Mouse (Mus musculus): Measurements from ENCODE around the gene Jph2.
A peak's percentile ranks its signal among the peaks of the same experiment; 100 is the strongest.
"Not testable (repeated sequence)": the region's sequence is repeated elsewhere in the genome, so short reads cannot be mapped to it uniquely, and the experiment has no call there.

Gene Jph2

GRCm38 (mm10) chr2:163417830-163418229 lies 20.0 kb upstream of the Jph2 start:
- H3K4me3 ChIP-seq (replicated peaks; ENCODE audit: low read length), result peak overlapping the region; percentile 97
- no peaks in the 10 kb centered on the region for H3K27me3 ChIP-seq (ENCODE audit: insufficient read depth, low read length)

GRCm38 (mm10) chr2:163417026-163417425 lies 19.2 kb upstream of the Jph2 start:
- Histone ChIP-seq H3K36me3 (ENCODE audit: insufficient read depth, low read length) (peaks cover 48% of the 10 kb centered on the region), H3K4me3 (replicated peaks; ENCODE audit: low read length) (no peak overlapping the region), H3K27me3 (ENCODE audit: insufficient read depth, low read length) (no peaks in the 10 kb centered on the region), H3K9me3 (ENCODE audit: low read length) (no peaks in the 10 kb centered on the region), H3K4me1 (replicated peaks; ENCODE audit: low read depth, low read length) (peaks cover 42% of the 10 kb centered on the region)
- TF ChIP-seq CTCF (conservative IDR thresholded peaks at IDR 0.05; ENCODE audit: low read length) (no peak), POU5F1 (IDR thresholded peaks at IDR 0.05; ENCODE audit: borderline replicate concordance, low read length) (no peak), NANOG (IDR thresholded peaks at IDR 0.05; ENCODE audit: borderline replicate concordance, low read length) (no peak)

More at GRCm38 (mm10) chr2:163417830-163418229, 20.0 kb upstream of the Jph2 start:
- peaks cover 45% of the 10 kb centered on the region for H3K36me3 ChIP-seq (ENCODE audit: insufficient read depth, low read length)
- no peaks in the 10 kb centered on the region for H3K9me3 ChIP-seq (ENCODE audit: low read length)
- peaks cover 47% of the 10 kb centered on the region for H3K4me1 ChIP-seq (replicated peaks; ENCODE audit: low read depth, low read length)
- no peak for TF ChIP-seq POU5F1 (IDR thresholded peaks at IDR 0.05; ENCODE audit: borderline replicate concordance, low read length)
- no peak for TF ChIP-seq NANOG (IDR thresholded peaks at IDR 0.05; ENCODE audit: borderline replicate concordance, low read length)
- TF ChIP-seq CTCF (conservative IDR thresholded peaks at IDR 0.05; ENCODE audit: low read length), result no peak

GRCm38 (mm10) chr2:163412846-163413590 lies 15.2 kb upstream of the Jph2 start:
- Histone ChIP-seq H3K36me3 (ENCODE audit: insufficient read depth, low read length) (peaks cover 78% of the 10 kb centered on the region), H3K9me3 (ENCODE audit: low read length) (no peaks in the 10 kb centered on the region), H3K4me3 (replicated peaks; ENCODE audit: low read length) (no peak overlapping the region), H3K27me3 (ENCODE audit: insufficient read depth, low read length) (no peaks in the 10 kb centered on the region), H3K4me1 (replicated peaks; ENCODE audit: low read depth, low read length) (peaks cover 22% of the 10 kb centered on the region)
- TF ChIP-seq CTCF (conservative IDR thresholded peaks at IDR 0.05; ENCODE audit: low read length), result no peak
- no peak for TF ChIP-seq NANOG (IDR thresholded peaks at IDR 0.05; ENCODE audit: borderline replicate concordance, low read length)
- no peak for TF ChIP-seq POU5F1 (IDR thresholded peaks at IDR 0.05; ENCODE audit: borderline replicate concordance, low read length)

- no peak for TF ChIP-seq CTCF (conservative IDR thresholded peaks at IDR 0.05; ENCODE audit: low read length)
- no peak for TF ChIP-seq POU5F1 (IDR thresholded peaks at IDR 0.05; ENCODE audit: borderline replicate concordance, low read length)
- TF ChIP-seq NANOG (IDR thresholded peaks at IDR 0.05; ENCODE audit: borderline replicate concordance, low read length), result no peak
- peaks cover 16% of the 10 kb centered on the region for H3K4me1 ChIP-seq (replicated peaks; ENCODE audit: low read depth, low read length)
- H3K27me3 ChIP-seq (ENCODE audit: insufficient read depth, low read length), result no peaks in the 10 kb centered on the region
- H3K4me3 ChIP-seq (replicated peaks; ENCODE audit: low read length), result no peak overlapping the region
- H3K36me3 ChIP-seq (ENCODE audit: insufficient read depth, low read length), result peaks cover 84% of the 10 kb centered on the region
- H3K9me3 ChIP-seq (ENCODE audit: low read length), result no peaks in the 10 kb centered on the region
These were observed 14.6 kb upstream of the Jph2 start for GRCm38 (mm10) chr2:163412419-163412818.

GRCm38 (mm10) chr2:163411840-163412239 lies 14.0 kb upstream of the Jph2 start:
- TF ChIP-seq NANOG (IDR thresholded peaks at IDR 0.05; ENCODE audit: borderline replicate concordance, low read length) (no peak), CTCF (conservative IDR thresholded peaks at IDR 0.05; ENCODE audit: low read length) (no peak), POU5F1 (IDR thresholded peaks at IDR 0.05; ENCODE audit: borderline replicate concordance, low read length) (no peak)
- H3K9me3 ChIP-seq (ENCODE audit: low read length), result no peaks in the 10 kb centered on the region
- H3K4me3 ChIP-seq (replicated peaks; ENCODE audit: low read length), result no peak overlapping the region
- H3K27me3 ChIP-seq (ENCODE audit: insufficient read depth, low read length), result no peaks in the 10 kb centered on the region
- peaks cover 10% of the 10 kb centered on the region for H3K4me1 ChIP-seq (replicated peaks; ENCODE audit: low read depth, low read length)
- peaks cover 90% of the 10 kb centered on the region for H3K36me3 ChIP-seq (ENCODE audit: insufficient read depth, low read length)

- H3K4me3 ChIP-seq (replicated peaks; ENCODE audit: low read length), result not testable (repeated sequence)
These were observed 13.6 kb upstream of the Jph2 start for GRCm38 (mm10) chr2:163411344-163411743.

GRCm38 (mm10) chr2:163410211-163410610 lies 12.4 kb upstream of the Jph2 start:
- Histone ChIP-seq H3K27me3 (ENCODE audit: insufficient read depth, low read length) (no peaks in the 10 kb centered on the region), H3K9me3 (ENCODE audit: low read length) (no peaks in the 10 kb centered on the region), H3K36me3 (ENCODE audit: insufficient read depth, low read length) (peaks cover 88% of the 10 kb centered on the region), H3K4me3 (replicated peaks; ENCODE audit: low read length) (no peak overlapping the region), H3K4me1 (replicated peaks; ENCODE audit: low read depth, low read length) (peaks cover under 1% of the 10 kb centered on the region; the same call in 1 of the 2 replicates)
- TF ChIP-seq NANOG (IDR thresholded peaks at IDR 0.05; ENCODE audit: borderline replicate concordance, low read length), result no peak
- TF ChIP-seq CTCF (conservative IDR thresholded peaks at IDR 0.05; ENCODE audit: low read length), result no peak
- no peak for TF ChIP-seq POU5F1 (IDR thresholded peaks at IDR 0.05; ENCODE audit: borderline replicate concordance, low read length)

More at GRCm38 (mm10) chr2:163411344-163411743, 13.6 kb upstream of the Jph2 start:
- not testable (repeated sequence) for H3K9me3 ChIP-seq (ENCODE audit: low read length); H3K27me3 ChIP-seq (ENCODE audit: insufficient read depth, low read length)
- H3K36me3 ChIP-seq (ENCODE audit: insufficient read depth, low read length), result peaks cover 91% of the 10 kb centered on the region
- peaks cover 10% of the 10 kb centered on the region for H3K4me1 ChIP-seq (replicated peaks; ENCODE audit: low read depth, low read length)

GRCm38 (mm10) chr2:163404037-163404815 lies 6.4 kb upstream of the Jph2 start:
- Histone ChIP-seq H3K4me1 (replicated peaks; ENCODE audit: low read depth, low read length) (no peaks in the 10 kb centered on the region), H3K27me3 (ENCODE audit: insufficient read depth, low read length) (no peaks in the 10 kb centered on the region), H3K36me3 (ENCODE audit: insufficient read depth, low read length) (peaks cover 46% of the 10 kb centered on the region), H3K4me3 (replicated peaks; ENCODE audit: low read length) (no peak overlapping the region), H3K9me3 (ENCODE audit: low read length) (no peaks in the 10 kb centered on the region)
- no peak for TF ChIP-seq CTCF (conservative IDR thresholded peaks at IDR 0.05; ENCODE audit: low read length)
- no peak for TF ChIP-seq NANOG (IDR thresholded peaks at IDR 0.05; ENCODE audit: borderline replicate concordance, low read length)
- no peak for TF ChIP-seq POU5F1 (IDR thresholded peaks at IDR 0.05; ENCODE audit: borderline replicate concordance, low read length)
